Mouse (Mus musculus): ENCODE results near the gene Txndc15.

DNA sequence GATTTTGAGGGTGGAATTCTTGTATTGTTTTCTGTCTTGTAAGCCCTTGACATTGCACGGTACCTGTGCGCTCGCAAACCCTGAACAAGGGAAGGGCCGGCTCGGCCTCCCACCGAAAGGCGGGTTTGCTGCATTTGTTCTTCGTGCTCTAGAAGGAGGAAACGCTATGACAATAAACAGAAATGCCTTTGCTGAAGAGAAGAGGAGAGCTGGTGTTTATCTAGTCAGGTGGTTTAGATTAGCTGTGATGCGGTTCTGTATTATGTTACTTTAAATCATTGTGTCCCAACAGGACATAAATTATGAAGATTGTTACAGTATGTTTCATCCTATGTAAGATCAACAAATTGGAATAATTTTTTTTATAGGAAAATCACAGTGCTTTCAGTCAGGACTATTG lies 47.0 kb downstream of the Txndc15 start:
- TF ChIP-seq POLR2A (IDR thresholded peaks at IDR 0.05; ENCODE audit: control insufficient read depth, extremely low read depth, insufficient read depth, low read length, poor library complexity): no peak
- no peak for TF ChIP-seq CTCF (IDR thresholded peaks at IDR 0.05; ENCODE audit: borderline replicate concordance, control insufficient read depth, extremely low read depth, insufficient read depth, low read length, poor library complexity)
